Mouse (Mus musculus) megakaryocyte, embryonic 14.5 days (primary cell): ENCODE measurements around the gene Prkaa2.
"Not testable (repeated sequence)": the region's sequence is repeated elsewhere in the genome, so short reads cannot be mapped to it uniquely, and the experiment has no call there.

Source experiments
- FLI1 ChIP-seq: IDR thresholded peaks from 2 replicates; pipeline ENCODE4 v1.6.1; 2012; ENCODE audit warnings: low read length, inconsistent platforms, mixed read lengths
- GATA1 ChIP-seq: IDR thresholded peaks from 3 replicates; pipeline ENCODE4 v1.6.1; 2012; ENCODE audit warnings: mixed read lengths, low read length, inconsistent platforms, borderline replicate concordance

- not testable (repeated sequence) for TF ChIP-seq GATA1, FLI1
Observed at GRCm38 (mm10) chr4:105004649-105005048, 105.0 kb downstream of the Prkaa2 start.
